Mouse (Mus musculus) spleen, adult 12 weeks (tissue): Measurements from ENCODE around the gene Ahnak.
"Not testable (repeated sequence)": the region's sequence is repeated elsewhere in the genome, so short reads cannot be mapped to it uniquely, and the experiment has no call there.

Experiments used
- DNase-seq: peaks from one replicate; pipeline ENCODE4 v3.0.0; 2022; ENCODE audit warnings: low spot score

Ahnak gene

GRCm38 (mm10) chr19:9041074-9041473 is 52.0 kb downstream of the Ahnak start:
- no peak for DNase-seq

- DNase-seq, result no peak
These were observed 54.0 kb downstream of the Ahnak start for GRCm38 (mm10) chr19:9043123-9043522.

GRCm38 (mm10) chr19:9044291-9044690 is 55.2 kb downstream of the Ahnak start:
- no peak for DNase-seq

GRCm38 (mm10) chr19:9047207-9047945 is 58.3 kb downstream of the Ahnak start:
- DNase-seq, result no peak

- DNase-seq, result no peak
These were observed 58.9 kb downstream of the Ahnak start for GRCm38 (mm10) chr19:9047946-9048387.

GRCm38 (mm10) chr19:9048981-9049687 is 60.0 kb downstream of the Ahnak start:
- no peak for DNase-seq

GRCm38 (mm10) chr19:9050294-9051229 is 61.5 kb downstream of the Ahnak start:
- no peak for DNase-seq

GRCm38 (mm10) chr19:9051985-9052384 is 62.9 kb downstream of the Ahnak start:
- DNase-seq, result not testable (repeated sequence)

- no peak for DNase-seq
These were observed 63.8 kb downstream of the Ahnak start for GRCm38 (mm10) chr19:9052803-9053431.

- no peak for DNase-seq
These were observed 66.1 kb downstream of the Ahnak start for GRCm38 (mm10) chr19:9055153-9055552.

- no peak for DNase-seq
These were observed 66.7 kb downstream of the Ahnak start for GRCm38 (mm10) chr19:9055703-9056355.

- DNase-seq, result no peak
These were observed 68.6 kb downstream of the Ahnak start for GRCm38 (mm10) chr19:9057679-9058078.

- DNase-seq, result no peak
These were observed 69.3 kb downstream of the Ahnak start for GRCm38 (mm10) chr19:9058331-9058884.

- DNase-seq, result no peak
These were observed 69.9 kb downstream of the Ahnak start for GRCm38 (mm10) chr19:9058944-9059343.

- no peak for DNase-seq
These were observed 70.3 kb downstream of the Ahnak start for GRCm38 (mm10) chr19:9059391-9059790.

GRCm38 (mm10) chr19:9060103-9060502 is 71.0 kb downstream of the Ahnak start:
- no peak for DNase-seq

GRCm38 (mm10) chr19:9061221-9061893 is 72.3 kb downstream of the Ahnak start:
- DNase-seq, result no peak

GRCm38 (mm10) chr19:9062822-9063221 is 73.7 kb downstream of the Ahnak start:
- no peak for DNase-seq

GRCm38 (mm10) chr19:9063831-9064230 is 74.7 kb downstream of the Ahnak start:
- DNase-seq, result no peak
